Mouse (Mus musculus) gastrocnemius, postnatal 10 days (tissue): ENCODE data around the gene Gm20388. TPM values are rescaled to one million over a fixed set of nuclear protein-coding genes. Genes with fewer than 3 reads are reported as not detected.

Experiments used
- DNase-seq: peaks from one replicate; pipeline ENCODE4 v3.0.0; 2021; ENCODE audit warnings: mixed read lengths
- total RNA-seq, 2 experiments: library from RNA; stranded (reverse); gene quantifications; 2 replicates each; pipeline ENCODE4 v1.2.3; 2021

The Gm20388 gene
- total RNA-seq, 2 experiments from 2014 or later = 2.9 to 6.0 TPM

DNA sequence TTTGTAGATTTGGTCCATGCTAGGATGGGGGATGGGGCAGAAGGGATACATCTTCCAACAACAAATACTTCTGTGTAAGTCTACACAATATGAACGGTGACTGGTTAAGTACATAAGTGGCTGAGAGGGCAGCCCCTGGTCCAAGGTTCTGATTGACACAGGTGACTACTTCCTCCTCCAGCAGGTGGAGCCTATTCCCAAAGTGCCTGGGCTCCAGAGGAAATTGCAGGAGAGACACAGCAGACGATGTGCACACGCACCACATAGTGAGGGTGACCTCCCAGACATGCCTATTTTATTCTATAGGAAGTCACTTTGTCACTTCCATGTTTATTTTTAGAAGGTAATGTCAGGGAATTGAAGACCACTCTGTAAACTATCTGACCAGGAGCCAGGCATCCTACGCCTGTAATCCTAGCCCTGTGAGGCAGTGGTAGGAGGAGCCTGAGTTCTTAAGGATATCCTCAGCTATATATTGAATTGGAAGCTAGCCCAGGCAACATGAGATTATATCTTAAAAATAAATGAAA, 3970.2 kb downstream of the Gm20388 start:
- DNase-seq = no peak

- DNase-seq = no peak
Measured at GRCm38 (mm10) chr8:123882412-123882811, 3971.8 kb downstream of the Gm20388 start.

- DNase-seq = peak; percentile 63
Measured at GRCm38 (mm10) chr8:123883094-123883493, 3972.5 kb downstream of the Gm20388 start.

DNA sequence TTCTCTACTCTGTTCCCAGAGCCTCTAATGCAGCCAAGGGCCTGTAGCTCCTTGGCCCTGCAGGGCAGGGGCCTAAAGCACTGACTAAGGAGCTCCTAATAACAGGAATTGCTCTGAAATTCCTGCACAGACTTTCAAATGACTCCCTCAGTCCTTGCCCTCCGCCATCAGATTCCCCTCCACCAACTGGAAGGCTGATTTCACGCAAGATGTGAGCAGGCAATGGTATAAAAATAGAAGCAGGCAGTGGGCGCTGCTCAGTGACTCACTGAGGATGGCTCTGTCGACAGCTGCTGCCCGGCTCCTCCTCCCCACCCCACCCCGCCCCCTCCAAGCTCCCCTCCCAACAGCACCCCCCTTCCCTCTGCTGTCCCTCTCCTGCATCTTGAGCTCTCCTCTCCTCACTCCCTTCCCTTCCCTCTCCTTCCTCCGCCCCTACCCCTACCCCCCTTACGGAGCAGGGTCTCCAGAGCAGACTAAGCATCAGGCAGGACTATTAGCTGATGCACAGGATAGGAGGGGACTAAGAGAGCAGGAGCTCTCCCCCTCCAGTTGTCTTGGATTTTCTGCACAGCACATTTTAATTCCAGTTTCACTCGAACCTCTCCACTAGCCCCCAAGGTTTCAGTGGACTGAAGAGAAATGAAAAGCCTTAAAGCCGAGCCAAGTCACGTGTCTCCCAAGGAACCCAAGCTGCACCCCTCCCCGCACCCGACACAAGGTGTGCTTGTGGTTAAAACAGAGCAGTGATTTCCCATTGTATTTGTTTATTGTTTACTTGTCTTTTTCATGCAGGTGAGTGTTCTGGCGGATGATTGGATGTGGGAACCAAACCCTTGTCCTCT, 3974.3 kb downstream of the Gm20388 start:
- peak; percentile 30 for DNase-seq

DNA sequence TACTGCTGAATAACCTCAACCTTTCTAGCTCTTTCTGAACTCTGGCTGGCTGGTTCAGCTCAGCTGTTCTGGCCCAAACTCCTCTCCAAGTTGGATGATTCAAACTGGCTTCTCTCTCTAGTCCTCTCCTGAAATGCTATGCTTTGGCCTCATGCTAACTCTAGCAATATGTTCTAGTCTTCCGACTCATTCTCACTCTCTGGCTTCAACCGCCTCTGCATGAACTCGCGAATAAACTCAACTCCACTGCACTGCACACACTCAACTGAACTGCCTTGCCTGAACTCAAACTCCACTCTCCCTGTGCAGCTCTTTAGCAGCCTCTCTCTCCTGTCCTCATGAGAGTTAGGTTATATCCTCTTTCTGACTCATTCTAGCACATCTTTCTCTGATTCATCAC, 3976.5 kb downstream of the Gm20388 start:
- no peak for DNase-seq

GRCm38 (mm10) chr8:123887956-123888355, 3977.3 kb downstream of the Gm20388 start:
- no peak for DNase-seq

DNA sequence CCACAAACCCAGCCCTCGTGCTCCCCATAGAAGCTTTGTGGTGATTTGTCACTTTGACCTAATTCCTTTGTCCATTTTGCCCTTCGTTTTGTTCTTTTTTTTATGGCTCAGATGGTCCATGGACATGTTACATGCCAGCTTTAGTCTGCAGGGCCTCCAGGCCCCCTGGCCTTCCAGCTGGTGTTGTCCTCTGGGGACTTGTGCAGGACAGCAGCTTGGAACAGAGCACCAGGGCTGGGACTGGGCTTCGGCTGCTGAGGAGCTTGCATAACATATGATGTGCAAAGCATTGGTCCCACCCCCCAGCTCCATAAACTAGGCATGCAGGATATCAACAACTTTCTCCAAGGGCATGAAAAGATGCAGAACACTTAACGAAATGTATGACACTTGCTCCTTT, 3979.2 kb downstream of the Gm20388 start:
- DNase-seq = peak; percentile 43

DNA sequence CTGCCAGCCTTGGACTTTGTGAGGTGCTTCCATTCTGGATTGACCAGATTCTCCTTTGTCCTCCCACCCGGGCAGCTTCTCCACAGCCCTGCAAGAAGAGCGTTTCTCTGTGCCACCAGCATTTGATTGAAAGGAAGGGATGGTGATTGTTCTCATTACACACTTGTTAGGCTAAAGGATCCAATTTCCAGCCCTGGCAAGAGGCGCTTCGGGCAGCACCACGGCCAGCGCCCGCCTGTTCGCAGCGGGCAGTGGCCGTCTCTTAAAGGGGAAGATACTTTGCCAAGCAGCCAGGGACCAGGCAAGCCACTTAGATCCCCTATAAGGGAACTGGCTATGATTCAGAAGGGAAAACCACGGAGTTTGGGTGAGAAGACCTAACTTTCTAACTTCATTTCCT, 3980.6 kb downstream of the Gm20388 start:
- DNase-seq = peak; percentile 75

DNA sequence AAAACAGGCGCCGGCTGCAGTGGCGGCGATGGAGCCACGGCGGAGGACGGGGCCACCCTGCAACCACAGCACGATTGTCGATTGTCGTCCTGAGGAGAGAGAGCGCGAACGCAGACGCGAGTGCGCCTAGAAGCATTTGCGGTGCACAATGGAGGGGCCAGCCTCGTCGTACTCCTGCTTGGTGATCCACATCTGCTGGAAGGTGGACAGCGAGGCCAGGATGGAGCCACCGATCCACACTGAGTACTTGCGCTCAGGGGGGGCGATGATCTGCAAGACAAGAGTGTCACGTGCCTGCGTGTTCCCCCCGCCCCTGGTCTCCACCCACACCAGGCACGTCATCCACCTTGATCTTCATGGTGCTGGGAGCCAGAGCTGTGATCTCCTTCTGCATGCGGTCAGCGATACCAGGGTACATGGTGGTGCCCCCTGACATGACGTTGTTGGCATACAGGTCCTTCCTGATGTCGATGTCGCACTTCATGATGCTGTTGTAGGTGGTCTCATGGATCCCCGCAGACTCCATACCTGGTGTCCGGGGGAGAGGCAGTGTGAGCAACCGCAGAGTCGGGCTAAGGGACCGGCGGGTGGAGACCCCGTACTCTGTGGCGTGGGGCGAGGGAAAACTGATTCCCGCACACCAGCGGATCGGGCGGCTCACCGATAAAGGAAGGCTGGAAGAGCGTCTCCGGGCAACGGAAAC, 3981.4 kb downstream of the Gm20388 start:
- DNase-seq = peak; percentile 56

DNA sequence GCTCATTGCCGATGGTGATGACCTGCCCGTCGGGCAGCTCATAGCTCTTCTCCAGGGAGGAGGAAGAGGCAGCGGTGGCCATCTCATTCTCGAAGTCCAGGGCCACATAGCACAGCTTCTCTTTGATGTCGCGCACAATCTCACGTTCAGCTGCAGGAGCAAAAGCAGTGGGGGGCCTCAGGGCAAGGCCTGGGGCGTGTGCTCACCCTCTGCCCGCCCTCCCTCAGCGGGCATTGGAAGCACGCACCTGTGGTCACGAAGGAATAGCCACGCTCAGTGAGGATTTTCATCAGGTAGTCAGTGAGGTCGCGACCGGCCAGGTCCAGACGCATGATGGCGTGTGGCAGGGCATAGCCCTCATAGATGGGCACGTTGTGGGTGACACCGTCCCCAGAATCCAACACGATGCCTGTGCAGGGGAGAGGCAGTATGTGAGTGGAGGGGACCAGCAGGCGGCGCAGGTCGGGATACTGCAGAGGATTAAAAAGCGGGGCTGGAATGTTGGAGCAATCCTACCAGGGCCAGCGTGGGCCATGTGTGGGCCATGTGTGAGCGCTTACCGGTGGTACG, 3982.0 kb downstream of the Gm20388 start:
- peak; percentile 56 for DNase-seq

- DNase-seq = no peak
Measured at GRCm38 (mm10) chr8:123893413-123893812, 3982.8 kb downstream of the Gm20388 start.

- DNase-seq = peak; percentile 78
Measured at GRCm38 (mm10) chr8:123894502-123895097, 3984.0 kb downstream of the Gm20388 start, which contains the start of gene Acta1. Gene Acta1, minus strand, starts transcription at chr8:123894751.

- peak; percentile 51 for DNase-seq
Measured at GRCm38 (mm10) chr8:123895230-123895629, 3984.6 kb downstream of the Gm20388 start.

- DNase-seq = peak; percentile 28
Measured at GRCm38 (mm10) chr8:123895680-123896365, 3985.2 kb downstream of the Gm20388 start.

DNA sequence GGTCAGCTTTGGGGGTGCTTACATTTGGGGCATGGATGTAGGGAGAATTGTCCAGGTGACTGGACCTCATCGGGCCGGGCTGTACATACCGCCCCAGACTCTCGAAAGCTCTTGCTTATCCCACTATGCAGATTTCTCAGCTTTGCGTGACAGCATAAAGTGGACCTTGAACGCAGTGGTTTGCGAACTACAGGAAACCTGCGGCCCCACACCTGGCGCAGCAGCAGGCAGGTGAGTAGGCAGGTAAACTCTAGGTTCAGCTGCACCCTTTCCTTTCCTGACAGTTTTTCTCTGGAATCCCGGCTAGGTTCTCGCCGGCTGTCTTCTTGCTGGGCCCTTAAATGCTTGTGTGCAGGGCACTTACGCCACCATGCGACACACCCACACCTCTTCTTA, 3985.7 kb downstream of the Gm20388 start:
- no peak for DNase-seq

- no peak for DNase-seq
Measured at GRCm38 (mm10) chr8:123896774-123897173, 3986.1 kb downstream of the Gm20388 start.

GRCm38 (mm10) chr8:123898576-123898975, 3987.9 kb downstream of the Gm20388 start:
- no peak for DNase-seq

DNA sequence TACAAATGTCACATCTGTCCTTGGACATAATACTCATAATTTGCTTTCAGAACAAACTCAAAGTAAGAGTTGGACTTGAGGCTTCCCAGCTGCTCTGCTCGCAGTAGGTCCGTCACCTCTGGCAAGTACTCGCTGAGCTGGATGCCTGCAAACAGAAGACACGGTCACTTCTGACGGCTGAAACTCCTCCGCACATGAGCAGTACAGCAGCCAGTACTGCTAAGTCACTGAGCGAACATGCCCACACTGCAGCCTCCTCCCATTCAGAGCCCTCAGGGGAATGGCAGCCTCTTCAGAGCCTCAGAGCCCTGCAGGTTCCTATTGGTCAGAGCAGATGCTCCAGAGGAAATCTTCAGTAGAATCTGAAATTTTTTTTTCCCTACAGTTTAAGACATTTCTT, 3988.7 kb downstream of the Gm20388 start:
- no peak for DNase-seq

DNA sequence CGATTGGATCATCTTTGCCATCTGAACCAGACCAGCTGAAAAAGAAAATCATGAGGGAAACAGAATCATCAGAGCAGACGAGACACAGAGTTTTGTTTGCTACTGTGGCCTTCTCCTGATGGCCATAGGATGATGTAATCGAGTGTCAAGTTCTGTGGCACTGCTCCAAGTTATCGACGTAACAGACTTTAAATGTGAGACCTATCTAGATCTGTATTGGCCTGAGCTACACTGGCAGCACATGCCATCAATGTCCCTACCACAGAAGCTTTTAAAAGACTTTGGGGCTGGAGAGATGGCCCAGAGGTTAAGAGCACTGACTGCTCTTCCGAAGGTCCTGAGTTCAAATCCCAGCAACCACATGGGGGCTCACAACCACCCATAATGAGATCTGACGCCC, 3992.0 kb downstream of the Gm20388 start:
- no peak for DNase-seq

GRCm38 (mm10) chr8:123907604-123908003, 3997.0 kb downstream of the Gm20388 start:
- DNase-seq = peak; percentile 23

GRCm38 (mm10) chr8:123912265-123912664, 4001.6 kb downstream of the Gm20388 start:
- DNase-seq = no peak

DNA sequence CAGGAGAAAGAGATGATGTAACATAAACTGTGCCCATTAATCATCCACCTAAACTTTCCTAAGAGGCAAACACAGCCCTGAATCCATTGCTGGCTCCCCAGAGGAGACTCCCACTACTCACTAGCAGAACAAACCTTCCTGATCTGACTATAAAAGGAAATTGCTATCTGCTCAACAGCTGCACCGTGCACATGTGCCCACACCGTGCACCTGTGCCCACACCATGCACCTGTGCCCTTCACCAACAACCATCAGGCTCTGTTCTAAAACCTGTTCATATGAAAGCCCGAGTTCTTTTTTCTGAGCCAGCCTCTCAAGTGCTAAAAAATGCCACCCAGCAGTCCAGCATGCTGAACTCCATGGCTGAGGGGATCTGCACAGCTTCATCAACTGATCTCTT, 4004.0 kb downstream of the Gm20388 start:
- DNase-seq = no peak
